Mouse (Mus musculus) liver, adult 2 months (tissue): Measurements from ENCODE around the gene Emp2.

Source experiments
- CTCF ChIP-seq: fragments of 200-500 bp; IDR thresholded peaks from 2 replicates; pipeline ENCODE4 v1.5.1; 2011; ENCODE audit warnings: low read depth, low read length, control low read depth
- POLR2A ChIP-seq: fragments of 200-500 bp; IDR thresholded peaks from 2 replicates; pipeline ENCODE4 v1.6.1; 2011; ENCODE audit warnings: low read length, control low read depth; ENCODE audit not compliant: insufficient read depth; ENCODE audit errors: extremely low read depth

DNA sequence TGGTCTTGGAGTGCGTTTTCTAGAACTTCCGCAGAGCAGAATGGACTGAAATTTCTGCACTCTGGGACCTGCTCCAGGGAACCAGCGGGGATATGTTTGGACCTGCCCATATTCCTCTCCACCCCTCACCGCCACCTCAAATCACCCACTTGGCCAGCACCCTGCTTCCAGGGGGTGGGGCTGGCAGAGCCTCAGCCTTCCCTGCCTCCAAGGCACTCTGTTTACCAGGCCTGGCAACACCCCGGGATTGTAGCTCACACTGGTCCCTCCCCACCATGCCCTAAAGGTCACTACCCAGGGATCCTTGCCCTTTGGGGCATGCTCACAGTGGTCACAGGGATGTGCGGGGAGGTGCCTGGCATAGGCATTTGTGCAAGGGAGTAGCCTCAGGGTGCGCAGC, 33.8 kb upstream of the Emp2 start:
- TF ChIP-seq POLR2A (no peak), CTCF (no peak)
